Mouse (Mus musculus) layer of hippocampus, postnatal 14 days (tissue): Measurements from ENCODE around the gene B3gnt2. TPM values are rescaled to one million over a fixed set of nuclear protein-coding genes. Genes with fewer than 3 reads are reported as not detected.

Source experiments
- DNase-seq, 2 experiments: peaks; one replicate each; pipeline ENCODE4 v3.0.0; 2021 to 2022; ENCODE audit warnings: low spot score in 2 of 2, mixed read lengths in 1 of 2
- total RNA-seq, 2 experiments: library from RNA; stranded (reverse); gene quantifications; 2 replicates each; pipeline ENCODE4 v1.2.3; 2021

Gene B3gnt2
- total RNA-seq, 2 experiments from 2014 or later, result 16.1 TPM

DNA sequence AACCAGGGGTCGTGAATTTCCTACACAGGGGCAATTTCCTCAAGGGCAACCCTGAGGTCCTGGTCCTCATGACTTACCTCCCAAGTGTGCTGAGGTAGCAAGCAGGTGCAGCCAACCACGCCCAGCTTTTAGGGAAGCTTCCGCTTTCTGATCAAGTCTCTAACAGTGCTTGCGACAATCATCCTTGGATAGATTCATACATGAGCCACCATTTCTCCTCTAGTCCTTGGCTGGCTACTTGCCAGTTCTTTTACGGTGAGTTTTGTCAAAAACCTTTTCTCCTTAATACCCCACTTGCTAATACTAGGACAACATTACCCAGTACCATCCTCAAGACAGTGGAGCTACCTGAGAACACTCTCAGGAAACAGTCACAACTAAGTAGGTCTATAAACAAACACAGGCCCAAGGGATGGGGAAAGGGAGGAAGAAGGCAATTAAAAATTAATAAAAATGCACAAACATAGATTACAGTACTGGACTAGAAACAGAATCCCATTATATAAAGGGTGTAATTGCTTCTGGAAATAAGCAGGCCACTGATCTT is 12.0 kb downstream of the B3gnt2 start:
- no peak for DNase-seq

DNA sequence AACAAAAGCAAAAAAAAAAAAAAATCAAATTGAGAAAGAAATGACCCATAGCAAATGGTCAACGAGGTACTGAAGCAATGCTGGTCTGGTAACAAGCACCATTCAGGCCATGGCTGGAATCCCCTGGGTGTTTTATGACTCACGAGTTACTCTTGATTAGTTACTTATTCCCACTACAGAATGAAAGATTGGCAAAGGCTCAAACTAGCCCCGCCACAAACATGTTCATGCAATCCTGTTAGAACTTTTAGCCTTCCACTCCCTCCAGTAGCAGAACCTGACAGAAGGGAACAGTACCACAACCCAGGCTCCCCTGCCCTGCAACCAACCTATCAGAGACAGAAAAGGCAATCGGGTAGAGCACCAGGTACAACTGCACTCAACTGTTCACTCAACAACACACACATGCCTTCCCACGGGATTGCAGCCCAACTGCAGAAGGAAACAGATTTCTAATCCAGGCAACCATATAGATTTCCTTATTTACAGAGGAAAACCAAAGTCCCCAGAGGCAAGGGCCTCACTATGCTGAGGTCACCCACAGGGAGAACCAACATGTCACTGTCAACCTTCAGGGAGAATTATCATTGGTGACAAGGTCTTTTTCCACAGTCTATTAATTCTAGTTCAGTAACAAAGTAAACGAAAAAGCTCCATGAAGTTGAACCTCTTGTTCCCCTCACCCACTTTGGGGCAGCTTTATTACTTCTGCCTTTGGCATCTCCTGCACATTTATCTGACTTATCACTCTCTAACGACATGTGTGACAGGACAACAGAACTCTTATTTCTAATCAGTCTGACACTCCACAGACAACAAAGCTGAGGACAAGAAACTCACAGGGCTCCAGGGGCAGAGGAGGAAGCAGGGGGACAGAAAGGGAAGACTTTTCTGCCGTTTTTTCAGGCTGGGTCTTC is 12.8 kb downstream of the B3gnt2 start:
- no peak for DNase-seq

DNA sequence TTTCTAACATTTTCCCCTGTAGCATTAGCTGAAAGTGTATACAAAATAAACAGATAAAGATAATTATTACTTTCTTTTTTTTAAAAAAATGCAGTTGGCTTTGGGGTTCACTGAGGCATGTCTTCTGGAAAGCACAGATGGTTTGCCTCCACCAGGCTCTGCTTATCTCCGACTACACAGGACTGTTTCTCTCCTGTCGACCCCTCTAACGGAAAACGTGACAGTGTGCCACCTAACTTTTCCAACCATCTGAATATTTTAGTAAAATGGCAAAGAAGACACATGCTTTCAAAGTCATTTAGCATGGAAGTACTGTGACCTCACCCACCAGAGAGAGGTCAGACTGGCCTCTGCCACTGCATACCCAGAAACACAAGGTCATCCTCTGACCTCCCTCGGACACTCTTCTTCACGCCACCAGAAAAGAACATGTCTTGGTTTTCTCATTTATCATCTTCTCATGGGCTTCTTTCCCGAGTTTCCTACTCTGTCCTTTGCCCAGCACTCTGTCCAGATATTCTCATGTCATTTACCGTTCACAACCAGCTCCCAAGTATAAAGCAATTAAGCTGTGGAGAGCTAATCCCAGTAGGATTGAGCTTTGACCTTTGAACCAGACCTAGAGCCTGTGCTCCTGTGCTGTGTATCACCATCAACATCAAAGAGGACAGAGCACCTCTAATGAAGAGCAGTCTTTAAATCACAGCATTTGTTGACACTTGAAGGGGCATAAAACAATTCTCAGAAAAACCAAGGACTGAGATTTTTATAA is 13.6 kb downstream of the B3gnt2 start:
- no peak for DNase-seq

DNA sequence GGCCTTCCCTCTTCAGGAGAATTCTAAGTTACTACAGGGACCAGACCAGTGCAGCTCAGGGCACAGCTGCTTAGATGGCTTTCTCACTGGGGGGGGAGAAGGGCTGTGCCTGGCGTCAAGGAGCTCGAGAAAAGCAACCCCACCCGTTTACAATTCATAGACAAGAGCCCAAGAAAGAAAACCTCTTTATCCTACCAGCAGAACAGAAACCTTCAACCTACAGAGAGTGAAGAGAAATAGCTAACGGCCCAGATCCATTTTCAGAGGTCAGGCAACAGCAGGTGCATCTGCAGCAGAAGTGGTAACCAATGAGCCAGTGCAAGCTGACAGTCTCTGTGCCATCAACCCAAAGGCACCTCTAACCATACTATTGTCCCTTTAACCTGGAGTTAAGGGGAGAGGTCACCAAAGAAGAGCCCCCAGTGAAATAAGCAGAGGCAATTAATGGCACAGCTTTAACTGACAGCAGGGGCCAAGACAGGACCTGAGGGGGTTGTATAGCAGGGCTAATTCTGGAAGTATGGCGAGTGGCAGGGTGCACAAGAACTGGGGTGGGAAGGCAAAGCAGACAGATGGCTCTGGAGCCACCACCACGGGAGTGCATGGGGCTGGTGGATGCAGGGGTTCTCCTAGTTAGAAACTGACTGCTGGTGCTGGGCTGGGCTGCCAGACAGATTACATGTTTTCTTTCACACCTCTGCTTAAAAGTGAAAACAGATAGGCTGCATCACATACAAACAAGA is 14.5 kb downstream of the B3gnt2 start:
- DNase-seq, result no peak

DNA sequence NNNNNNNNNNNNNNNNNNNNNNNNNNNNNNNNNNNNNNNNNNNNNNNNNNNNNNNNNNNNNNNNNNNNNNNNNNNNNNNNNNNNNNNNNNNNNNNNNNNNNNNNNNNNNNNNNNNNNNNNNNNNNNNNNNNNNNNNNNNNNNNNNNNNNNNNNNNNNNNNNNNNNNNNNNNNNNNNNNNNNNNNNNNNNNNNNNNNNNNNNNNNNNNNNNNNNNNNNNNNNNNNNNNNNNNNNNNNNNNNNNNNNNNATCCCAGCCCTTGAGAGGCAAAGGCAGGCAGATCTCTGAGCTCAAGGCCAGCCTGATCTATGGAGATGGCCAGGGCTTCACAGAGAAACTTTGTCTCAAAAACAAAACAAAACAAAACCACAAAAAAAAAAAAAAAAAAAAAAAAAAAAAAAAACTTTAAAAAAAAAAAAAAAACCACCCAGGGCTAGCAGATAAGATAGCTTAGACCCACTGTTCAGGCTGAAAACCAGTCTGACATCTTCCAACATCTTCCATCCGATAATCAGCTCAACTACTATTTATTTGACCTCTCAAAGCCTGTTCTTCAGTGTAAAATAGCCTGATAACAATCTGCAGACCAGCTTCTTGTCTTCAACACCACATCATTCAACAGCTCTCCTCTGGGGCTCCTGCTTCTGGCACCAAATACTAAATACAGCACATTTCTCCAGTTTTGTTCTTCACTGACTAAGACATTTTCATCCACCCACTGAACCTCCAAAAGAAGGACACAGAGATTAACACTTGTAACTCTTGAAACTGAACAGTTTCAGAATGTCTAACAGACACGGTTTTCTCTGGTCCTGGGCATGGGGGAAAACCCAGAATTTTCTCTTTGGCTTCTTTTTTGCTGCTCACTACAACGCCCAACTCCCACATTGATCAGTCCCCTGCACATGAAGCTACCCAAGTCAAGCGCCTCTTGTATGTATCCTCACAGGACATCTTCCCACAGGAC is 15.7 kb downstream of the B3gnt2 start:
- no peak for DNase-seq

DNA sequence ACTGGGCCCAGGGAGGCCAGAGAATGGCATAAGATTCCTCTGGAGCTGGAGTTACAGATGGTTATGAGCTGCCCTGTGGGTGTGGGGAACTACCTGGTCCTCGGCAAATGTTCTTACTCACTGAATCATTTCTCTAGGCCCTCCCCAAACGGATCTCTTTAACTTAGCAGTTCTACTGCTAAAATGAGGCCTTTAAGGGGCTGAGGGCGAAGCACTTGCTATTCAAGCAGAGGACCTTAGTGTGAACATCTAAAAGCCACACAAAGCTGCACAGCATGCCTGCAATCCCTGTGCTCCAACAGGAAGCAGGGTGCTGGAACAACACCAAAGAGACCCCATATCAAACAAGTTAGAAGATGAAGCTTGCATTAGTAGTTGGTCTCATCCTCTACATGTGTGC is 21.3 kb downstream of the B3gnt2 start:
- no peak for DNase-seq

DNA sequence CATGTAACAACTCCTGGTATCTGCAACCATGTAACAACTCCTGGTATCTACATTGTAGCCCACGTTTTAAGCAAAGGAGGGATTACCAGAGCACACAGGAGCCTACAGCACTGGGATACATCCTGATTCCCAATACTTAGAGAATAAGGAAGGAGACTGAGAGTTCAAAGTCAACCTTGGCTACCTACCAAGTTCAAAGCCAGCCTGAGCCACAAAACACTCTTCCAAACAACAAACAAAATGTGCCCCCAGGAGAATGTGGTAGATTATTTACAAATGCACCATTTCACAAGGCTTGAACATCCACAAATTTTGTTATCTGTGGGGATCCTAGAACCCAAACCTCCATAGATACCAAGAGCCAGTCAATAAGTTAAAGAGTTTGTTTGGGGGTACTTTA is 22.4 kb downstream of the B3gnt2 start:
- no peak for DNase-seq

DNA sequence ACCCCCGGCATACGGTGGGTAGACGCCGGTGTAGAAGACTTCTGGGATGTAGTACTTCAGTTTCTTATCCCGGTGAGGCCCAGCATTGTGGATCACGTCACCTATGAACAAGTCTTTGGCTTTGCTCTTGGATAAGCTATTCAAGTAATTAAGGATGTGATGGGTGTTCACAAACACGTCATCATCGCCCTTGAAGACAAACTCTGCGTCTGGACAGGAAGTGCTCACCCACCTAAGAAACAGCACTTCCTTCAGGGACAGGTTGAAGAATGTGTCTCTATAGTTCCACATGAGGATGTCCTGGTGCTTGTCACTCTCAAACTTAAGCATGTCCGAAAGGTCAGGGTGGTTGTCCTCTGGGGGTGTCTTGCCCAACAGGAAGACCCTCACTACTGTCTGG is 24.5 kb downstream of the B3gnt2 start:
- no peak for DNase-seq

DNA sequence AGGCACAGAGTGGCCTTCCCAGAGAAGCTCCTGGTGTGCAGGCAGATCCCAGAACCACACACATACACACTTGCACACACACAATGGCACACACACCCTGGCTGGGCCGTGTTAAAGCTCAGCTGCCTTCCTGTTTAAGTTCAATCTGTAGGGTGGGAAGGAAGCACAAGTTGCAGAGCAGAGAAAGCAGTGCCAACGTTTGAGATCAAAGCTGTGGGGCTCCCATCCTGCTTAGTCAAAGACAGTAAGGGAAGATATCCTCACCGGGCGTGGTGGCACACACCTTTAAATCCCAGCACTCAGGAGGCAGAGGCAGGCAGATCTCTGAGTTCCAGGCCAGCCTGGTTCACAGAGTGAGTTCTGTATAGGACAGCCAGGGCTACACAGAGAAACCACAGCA is 28.2 kb downstream of the B3gnt2 start:
- no peak for DNase-seq

DNA sequence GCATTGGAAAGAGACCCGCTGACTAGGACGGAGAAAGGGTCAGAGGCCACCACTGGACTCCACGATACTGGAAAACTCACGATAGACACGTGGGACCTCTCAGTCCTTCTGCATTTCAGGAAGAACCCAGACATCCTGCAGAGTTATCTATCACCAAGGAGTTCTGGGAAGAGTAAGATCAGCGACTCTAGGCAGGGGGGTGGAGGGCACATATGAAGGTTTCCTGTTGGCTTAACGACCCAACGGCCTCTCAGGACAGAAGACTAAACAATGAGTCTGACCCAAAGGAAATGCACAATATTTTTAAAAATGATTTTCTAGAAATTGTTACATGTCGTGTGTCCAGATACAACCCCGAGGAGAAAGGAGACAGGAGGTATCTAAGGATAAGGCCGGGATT is 28.8 kb downstream of the B3gnt2 start:
- DNase-seq, result no peak

DNA sequence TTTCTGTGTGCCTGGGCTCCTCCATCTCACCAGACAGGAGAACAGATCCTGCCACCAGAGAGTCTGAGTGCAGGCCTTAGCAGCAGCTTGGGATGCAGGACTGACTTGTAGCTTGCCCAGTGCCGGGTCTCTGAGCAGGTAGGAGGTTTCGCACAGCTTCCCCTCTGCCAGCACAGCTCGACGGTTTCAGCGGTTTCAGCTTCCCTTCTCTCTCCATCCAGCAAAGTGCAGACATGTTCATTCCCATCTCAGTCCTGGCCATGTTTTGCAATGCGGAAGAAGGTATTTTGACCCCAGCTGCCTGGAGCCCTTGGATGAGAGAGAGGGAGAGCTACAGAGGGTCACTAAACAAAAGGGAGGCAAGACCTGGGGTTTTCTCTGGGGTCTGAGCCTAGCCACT is 30.1 kb downstream of the B3gnt2 start:
- DNase-seq, result no peak

DNA sequence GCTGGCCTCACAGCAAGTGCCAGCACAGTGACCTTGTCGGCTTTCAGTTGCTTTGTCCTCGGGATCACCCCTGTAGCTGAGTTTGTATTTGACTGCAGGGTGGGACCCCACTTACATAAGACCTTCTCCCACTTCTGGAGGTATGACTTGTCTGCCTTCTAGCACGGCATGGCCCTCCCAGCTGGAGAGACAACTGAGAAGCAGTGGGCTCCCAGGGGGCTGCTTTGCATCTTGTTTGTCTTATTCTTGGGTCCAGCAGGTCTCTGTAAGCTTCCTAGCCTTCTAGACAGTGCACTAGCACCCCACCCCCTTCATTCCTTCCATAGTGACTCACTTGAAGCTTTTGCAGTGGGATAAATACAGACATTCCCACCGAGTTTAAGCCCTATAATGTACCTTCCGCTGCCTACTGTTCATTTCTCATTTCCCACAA is 30.6 kb downstream of the B3gnt2 start:
- no peak for DNase-seq

DNA sequence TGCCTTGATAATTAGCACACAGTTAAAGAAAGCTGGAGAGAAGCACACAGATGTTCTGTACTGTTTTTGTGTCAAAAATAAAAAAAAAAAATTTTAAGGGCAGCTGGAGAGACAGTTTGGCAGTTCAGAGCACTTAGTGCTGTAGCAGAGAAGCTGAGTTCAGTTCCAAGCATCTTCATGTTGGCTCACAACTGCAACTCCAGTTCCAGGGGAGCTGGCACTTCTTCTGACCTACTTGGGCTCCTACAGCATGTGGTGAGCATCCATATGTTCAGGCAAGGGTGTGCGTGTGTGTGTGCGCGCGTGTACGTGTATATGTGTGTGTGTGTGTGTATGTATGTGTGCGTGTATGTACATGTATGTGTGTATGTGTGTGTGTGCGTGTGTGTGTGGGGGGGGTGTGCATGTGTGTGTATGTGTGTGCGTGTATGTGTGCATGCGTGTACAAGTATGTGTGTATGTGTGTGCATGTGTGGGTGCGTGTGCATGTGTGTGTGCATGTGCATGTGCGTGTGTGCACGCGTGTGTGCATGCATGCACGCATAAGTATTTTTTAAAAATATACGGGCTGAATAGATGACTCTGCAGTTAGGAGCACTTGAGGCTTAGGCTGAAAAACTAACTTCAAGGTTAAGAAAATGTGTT is 31.7 kb downstream of the B3gnt2 start:
- DNase-seq, result peak in 1 of 2 experiments; percentile 20

DNA sequence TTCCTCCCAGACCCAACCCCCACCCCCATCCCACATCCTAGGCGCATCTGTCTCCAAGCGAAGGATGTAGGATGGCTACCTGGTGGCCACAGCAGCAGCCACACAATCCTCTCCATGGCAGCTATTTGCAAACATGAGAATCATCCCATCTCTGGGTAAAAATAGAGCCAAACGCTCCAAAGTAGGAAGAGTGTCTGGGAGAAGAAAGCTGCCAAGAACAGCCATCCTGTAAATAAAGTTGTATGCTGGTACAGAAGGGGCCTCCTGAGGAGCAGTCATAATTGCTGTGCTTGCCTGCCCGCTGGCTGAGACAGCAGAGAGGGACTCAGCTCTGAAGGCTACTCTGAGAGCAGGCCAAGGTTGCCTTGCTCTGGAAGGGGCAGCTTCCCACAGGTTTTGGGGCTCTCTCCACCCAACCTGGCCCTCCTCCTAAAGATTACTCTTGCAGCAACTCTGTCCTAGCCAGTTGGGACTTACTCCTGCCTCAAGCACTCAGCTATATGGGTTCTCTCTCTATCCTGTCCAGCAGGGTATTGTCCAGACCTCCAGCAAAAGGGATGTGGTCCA is 33.2 kb downstream of the B3gnt2 start:
- no peak for DNase-seq

DNA sequence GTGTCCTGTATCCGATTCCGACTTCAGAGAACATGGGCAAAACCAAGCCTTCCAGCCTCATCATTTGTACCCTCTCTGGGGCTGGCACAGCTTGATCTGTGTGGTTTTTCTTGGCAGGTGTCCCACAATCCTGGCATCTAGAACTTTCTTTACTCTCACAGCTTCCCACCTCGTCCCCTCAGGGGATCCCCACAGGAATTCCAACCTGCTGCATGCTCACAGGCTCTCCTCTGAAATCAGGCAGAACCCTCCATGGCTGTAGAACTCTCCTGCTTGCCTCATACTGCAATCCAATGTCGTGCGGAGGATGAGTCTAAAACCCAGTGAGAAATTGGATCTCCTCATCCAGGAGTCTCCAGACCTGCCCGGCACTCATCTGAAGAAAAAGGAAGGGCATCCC is 34.1 kb downstream of the B3gnt2 start:
- DNase-seq, result no peak

DNA sequence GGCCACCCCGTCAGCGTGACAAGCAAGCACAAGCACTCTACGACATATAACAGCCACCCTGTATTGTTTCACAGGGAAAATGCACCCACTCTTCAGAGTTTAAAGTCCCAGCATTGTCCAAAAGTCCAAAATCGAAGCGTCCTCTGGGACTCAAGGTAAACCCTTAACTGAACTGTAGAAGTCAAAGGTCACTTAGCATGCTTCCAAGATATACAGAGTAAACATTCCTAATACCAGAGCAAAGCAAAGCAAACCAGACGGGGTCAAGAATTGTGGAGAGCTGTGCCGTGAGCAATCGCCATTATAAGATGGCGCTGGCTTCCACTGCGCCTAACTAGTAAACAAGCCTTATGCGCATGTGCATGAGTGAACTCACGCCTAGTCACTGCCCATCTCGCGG is 34.7 kb downstream of the B3gnt2 start:
- DNase-seq, result no peak

DNA sequence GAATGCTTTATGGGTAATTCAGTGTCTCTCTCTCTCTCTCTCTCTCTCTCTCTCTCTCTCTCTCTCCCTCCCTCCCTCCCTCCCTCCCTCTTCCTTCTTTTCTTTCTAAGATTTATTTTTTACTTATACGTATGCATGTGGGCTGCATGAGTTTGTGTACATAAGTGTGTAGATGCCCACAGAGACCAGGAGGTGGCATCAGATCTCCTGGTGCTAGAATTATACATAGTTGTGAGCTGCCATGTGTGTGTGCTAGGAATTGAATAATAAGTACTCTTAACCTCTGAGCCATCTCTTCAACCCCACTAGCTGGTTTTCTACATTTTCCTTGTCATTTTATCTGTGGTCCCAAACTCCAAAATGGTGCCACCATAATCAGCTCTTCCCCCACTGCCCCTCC is 35.2 kb downstream of the B3gnt2 start:
- no peak for DNase-seq

DNA sequence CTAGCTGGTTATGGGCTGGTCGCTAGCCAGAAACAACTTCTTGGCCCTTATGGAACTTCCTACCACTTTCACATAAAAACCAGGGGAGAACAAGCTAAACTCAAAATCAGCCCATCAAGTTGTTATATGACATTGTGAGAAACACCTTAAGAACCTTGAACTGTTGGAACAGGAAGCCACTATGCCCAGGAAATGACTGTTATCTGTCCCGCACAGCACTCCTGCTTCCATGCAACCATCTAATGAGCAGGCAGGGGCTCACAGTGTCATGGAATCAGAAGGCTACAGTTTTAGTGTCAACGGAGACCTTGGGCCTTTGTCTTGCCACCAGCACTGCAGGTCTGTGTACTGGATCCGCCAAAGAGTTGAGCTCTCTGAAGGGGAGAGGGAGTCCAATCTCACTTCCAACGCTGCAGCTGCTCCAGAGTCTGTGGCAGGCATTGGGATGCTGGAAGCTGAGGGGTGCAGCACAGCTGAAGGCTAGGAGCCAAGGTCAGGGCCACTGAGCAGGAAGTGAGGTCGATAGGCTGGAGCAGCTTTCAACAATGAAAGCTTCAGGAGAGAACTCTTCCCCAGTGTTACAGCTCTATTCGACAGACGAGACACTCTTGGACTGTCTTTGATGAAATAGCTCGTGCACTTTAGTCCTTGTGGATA is 36.6 kb downstream of the B3gnt2 start:
- no peak for DNase-seq

DNA sequence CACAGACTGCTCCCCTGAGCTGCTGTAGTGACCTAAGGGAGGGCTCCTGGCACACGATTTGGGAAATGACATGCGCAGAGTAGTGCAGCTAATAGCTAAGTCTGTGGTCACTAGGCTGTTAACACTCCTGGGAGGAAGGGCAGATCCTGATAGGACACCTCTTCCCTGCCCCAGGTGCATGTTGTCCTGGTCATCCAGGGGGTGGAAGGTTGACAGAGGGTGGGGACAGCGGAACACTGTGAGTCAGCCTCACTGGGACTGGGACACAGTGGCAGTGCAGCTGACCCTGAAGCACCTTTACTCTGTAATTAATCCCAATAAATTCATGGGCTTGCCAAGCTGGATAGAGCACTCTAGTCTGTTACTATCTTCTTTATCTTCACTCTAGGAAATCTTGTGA is 39.5 kb downstream of the B3gnt2 start:
- no peak for DNase-seq
